Mouse (Mus musculus) liver, embryonic 12.5 days (tissue): ENCODE measurements around the gene Snx14. TPM values are rescaled to one million over a fixed set of nuclear protein-coding genes. Genes with fewer than 3 reads are reported as not detected.

Experiments
- ATAC-seq: fragments of 200-750 bp; cut with Nextera tagmentation; 2 replicates; pipeline ENCODE4 v1.8.0; 2017; ENCODE audit warnings: moderate number of reproducible peaks, mild to moderate bottlenecking, moderate library complexity
- H3K27ac ChIP-seq: fragments of 300-500 bp; sonication (generic); 2 replicates; pipeline ENCODE4 v1.5.1; 2016; ENCODE audit warnings: mild to moderate bottlenecking
- H3K27me3 ChIP-seq: fragments of 300-500 bp; sonication (generic); replicated peaks from 2 replicates; pipeline ENCODE4 v1.6.1; 2016; ENCODE audit warnings: mild to moderate bottlenecking, moderate library complexity
- H3K36me3 ChIP-seq: fragments of 300-500 bp; sonication (generic); 2 replicates; pipeline ENCODE4 v1.6.1; 2016; ENCODE audit warnings: mild to moderate bottlenecking, moderate library complexity
- H3K4me1 ChIP-seq: fragments of 300-500 bp; sonication (generic); 2 replicates; pipeline ENCODE4 v1.6.1; 2016
- H3K4me2 ChIP-seq: fragments of 300-500 bp; sonication (generic); 2 replicates; pipeline ENCODE4 v1.6.1; 2016; ENCODE audit warnings: mild to moderate bottlenecking, moderate library complexity
- H3K4me3 ChIP-seq: fragments of 300-500 bp; sonication (generic); 2 replicates; pipeline ENCODE4 v1.5.1; 2016; ENCODE audit warnings: mild to moderate bottlenecking, moderate library complexity
- H3K9ac ChIP-seq: fragments of 300-500 bp; sonication (generic); 2 replicates; pipeline ENCODE4 v1.6.1; 2016; ENCODE audit warnings: mild to moderate bottlenecking, moderate library complexity
- H3K9me3 ChIP-seq: fragments of 300-500 bp; sonication (generic); replicated peaks from 2 replicates; pipeline ENCODE4 v1.6.1; 2016; ENCODE audit warnings: mild to moderate bottlenecking, moderate library complexity
- WGBS: fragments of 180-500 bp; shearing (Covaris S2); methylation state at CpG from one replicate; pipeline ENCODE4 v1.1.7; 2016; ENCODE audit not compliant: insufficient replicate concordance; 5-methylcytosine and 5-hydroxymethylcytosine counted together
- polyA plus RNA-seq: library from polyadenylated mRNA; unstranded; fragments of >200 nt; fragmentation: Nextera tagmentation; extraction: Ambion mirVana; gene quantifications from 2 replicates; pipeline ENCODE4 v1.2.1, GENCODE M21; 2016

The Snx14 gene
- polyA plus RNA-seq, 1 experiment from 2014 or later: 16.0 TPM

GRCm38 (mm10) chr9:88362055-88362850 lies 76.5 kb downstream of the Snx14 start:
- Histone ChIP-seq H3K4me3 (no peak overlapping the region), H3K9ac (no peak overlapping the region), H3K27me3 (no peaks in the 10 kb centered on the region), H3K36me3 (no peaks in the 10 kb centered on the region), H3K4me1 (peaks cover 35% of the 10 kb centered on the region), H3K4me2 (no peak overlapping the region), H3K27ac (no peak overlapping the region), H3K9me3 (no peaks in the 10 kb centered on the region)
- 27% methylated on average over 5 of the region's 5 CpGs for WGBS
- no peak for ATAC-seq

- no peak overlapping the region for H3K4me3 ChIP-seq
- 0 out of 2 replicates have a peak, but pooled peaks have one; percentile 24 for ATAC-seq
- no peaks in the 10 kb centered on the region for H3K27me3 ChIP-seq
- no peaks in the 10 kb centered on the region for H3K9me3 ChIP-seq
- H3K4me1 ChIP-seq: peaks cover 37% of the 10 kb centered on the region
- 0 out of 2 replicates have a peak overlapping the region, but pooled peaks have one; percentile 21 for H3K27ac ChIP-seq
- peak overlapping the region; percentile 2; the same call in 1 of the 2 replicates for H3K4me2 ChIP-seq
- no peak overlapping the region for H3K9ac ChIP-seq
- H3K36me3 ChIP-seq: no peaks in the 10 kb centered on the region
- 35% methylated on average over 14 of the region's 14 CpGs for WGBS
Measured at GRCm38 (mm10) chr9:88361211-88361909, 77.4 kb downstream of the Snx14 start.

- peak; percentile 48 for ATAC-seq
- Histone ChIP-seq H3K27ac (no peak overlapping the region), H3K9me3 (no peaks in the 10 kb centered on the region), H3K27me3 (no peaks in the 10 kb centered on the region), H3K4me1 (peaks cover 37% of the 10 kb centered on the region), H3K9ac (no peak overlapping the region), H3K4me2 (no peak overlapping the region), H3K36me3 (no peaks in the 10 kb centered on the region), H3K4me3 (no peak overlapping the region)
- WGBS: 24% methylated on average over 2 of the region's 2 CpGs
Measured at GRCm38 (mm10) chr9:88359140-88359539, 79.6 kb downstream of the Snx14 start.

GRCm38 (mm10) chr9:88357173-88357572 lies 81.6 kb downstream of the Snx14 start:
- Histone ChIP-seq H3K9me3 (no peaks in the 10 kb centered on the region), H3K4me1 (peaks cover 28% of the 10 kb centered on the region), H3K27ac (no peak overlapping the region), H3K9ac (no peak overlapping the region), H3K4me3 (no peak overlapping the region), H3K4me2 (no peak overlapping the region), H3K27me3 (no peaks in the 10 kb centered on the region), H3K36me3 (no peaks in the 10 kb centered on the region)
- no peak for ATAC-seq
- WGBS: 60% methylated on average over 3 of the region's 3 CpGs

- Histone ChIP-seq H3K27me3 (no peaks in the 10 kb centered on the region), H3K4me2 (no peak overlapping the region), H3K36me3 (no peaks in the 10 kb centered on the region), H3K4me1 (0 out of 2 replicates have a peak, but pooled peaks cover 6% of the 10 kb centered on the region), H3K4me3 (no peak overlapping the region), H3K9me3 (no peaks in the 10 kb centered on the region), H3K27ac (no peak overlapping the region), H3K9ac (no peak overlapping the region)
- no peak for ATAC-seq
- WGBS: 76% methylated on average over 7 of the region's 7 CpGs
Measured at GRCm38 (mm10) chr9:88353459-88353858, 85.3 kb downstream of the Snx14 start.

- Histone ChIP-seq H3K9ac (no peak overlapping the region), H3K4me2 (no peak overlapping the region), H3K9me3 (no peaks in the 10 kb centered on the region), H3K4me1 (0 out of 2 replicates have a peak, but pooled peaks cover 4% of the 10 kb centered on the region), H3K27me3 (no peaks in the 10 kb centered on the region), H3K27ac (no peak overlapping the region), H3K36me3 (no peaks in the 10 kb centered on the region), H3K4me3 (no peak overlapping the region)
- no peak for ATAC-seq
- WGBS: 61% methylated on average over 6 of the region's 6 CpGs
Measured at GRCm38 (mm10) chr9:88352741-88353140, 86.0 kb downstream of the Snx14 start.

- Histone ChIP-seq H3K27ac (no peak overlapping the region), H3K4me1 (no peaks in the 10 kb centered on the region), H3K36me3 (no peaks in the 10 kb centered on the region), H3K9me3 (no peaks in the 10 kb centered on the region), H3K4me3 (no peak overlapping the region), H3K27me3 (no peaks in the 10 kb centered on the region), H3K9ac (no peak overlapping the region), H3K4me2 (no peak overlapping the region)
- WGBS: 59% methylated on average over 3 of the region's 3 CpGs
- ATAC-seq: no peak
Measured at GRCm38 (mm10) chr9:88351163-88351562, 87.6 kb downstream of the Snx14 start.

- no peaks in the 10 kb centered on the region for H3K4me1 ChIP-seq
- H3K9ac ChIP-seq: no peak overlapping the region
- H3K36me3 ChIP-seq: no peaks in the 10 kb centered on the region
- no peak for ATAC-seq
- no peaks in the 10 kb centered on the region for H3K27me3 ChIP-seq
- no peak overlapping the region for H3K27ac ChIP-seq
- no peaks in the 10 kb centered on the region for H3K9me3 ChIP-seq
- no peak overlapping the region for H3K4me2 ChIP-seq
- H3K4me3 ChIP-seq: no peak overlapping the region
- WGBS: 71% methylated on average over 1 of the region's 1 CpGs
Measured at GRCm38 (mm10) chr9:88350317-88350716, 88.4 kb downstream of the Snx14 start.

- H3K36me3 ChIP-seq: no peaks in the 10 kb centered on the region
- no peak overlapping the region for H3K27ac ChIP-seq
- H3K4me3 ChIP-seq: no peak overlapping the region
- 54% methylated on average over 6 of the region's 6 CpGs for WGBS
- no peaks in the 10 kb centered on the region for H3K4me1 ChIP-seq
- no peak overlapping the region for H3K4me2 ChIP-seq
- no peak overlapping the region for H3K9ac ChIP-seq
- H3K27me3 ChIP-seq: no peaks in the 10 kb centered on the region
- H3K9me3 ChIP-seq: no peaks in the 10 kb centered on the region
- no peak for ATAC-seq
Measured at GRCm38 (mm10) chr9:88348623-88349022, 90.1 kb downstream of the Snx14 start.

- Histone ChIP-seq H3K9ac (no peak overlapping the region), H3K4me3 (no peak overlapping the region), H3K36me3 (no peaks in the 10 kb centered on the region), H3K4me2 (no peak overlapping the region), H3K4me1 (no peaks in the 10 kb centered on the region), H3K9me3 (no peaks in the 10 kb centered on the region), H3K27me3 (no peaks in the 10 kb centered on the region), H3K27ac (no peak overlapping the region)
- no peak for ATAC-seq
- 48% methylated on average over 5 of the region's 5 CpGs for WGBS
Measured at GRCm38 (mm10) chr9:88346857-88347256, 91.9 kb downstream of the Snx14 start.

GRCm38 (mm10) chr9:88344424-88344823 lies 94.3 kb downstream of the Snx14 start:
- Histone ChIP-seq H3K27me3 (no peaks in the 10 kb centered on the region), H3K4me3 (no peak overlapping the region), H3K4me2 (no peak overlapping the region), H3K27ac (no peak overlapping the region), H3K9ac (no peak overlapping the region), H3K36me3 (no peaks in the 10 kb centered on the region), H3K4me1 (no peaks in the 10 kb centered on the region), H3K9me3 (no peaks in the 10 kb centered on the region)
- no peak for ATAC-seq
- 65% methylated on average over 2 of the region's 2 CpGs for WGBS

- Histone ChIP-seq H3K36me3 (no peaks in the 10 kb centered on the region), H3K4me1 (no peaks in the 10 kb centered on the region), H3K4me3 (no peak overlapping the region), H3K27me3 (no peaks in the 10 kb centered on the region), H3K9ac (no peak overlapping the region), H3K27ac (no peak overlapping the region), H3K4me2 (no peak overlapping the region), H3K9me3 (no peaks in the 10 kb centered on the region)
- 87% methylated on average over 3 of the region's 3 CpGs for WGBS
- ATAC-seq: no peak
Measured at GRCm38 (mm10) chr9:88342701-88343100, 96.1 kb downstream of the Snx14 start.
